In genomic region chr5:102750674-102751073, GRCm38 (mm10) we compare ENCODE assay signal across 20 mouse cellular contexts.
DNase-seq lines count a peak whose midpoint lies in the region; ATAC-seq and TF ChIP-seq lines count a peak whose summit lies in the region.
"Had no signal": no experiment of that assay in that cellular context is flagged by ENCODE, and none has a peak within 500 bp of the region (broad histone marks: within the 10 kb centered on the region; RNA-seq: fewer than 3 reads in every experiment).

No protein-coding gene starts in this region.

- no peak for ATAC-seq in hindbrain, embryonic 14.5 days (ENCODE audit: low FRiP score)
- ATAC-seq in hindbrain, embryonic 11.5 days (ENCODE audit: low FRiP score) = no peak
- no peak for ATAC-seq in embryonic facial prominence, embryonic 14.5 days (ENCODE audit: low read depth)
- ATAC-seq in limb, embryonic 13.5 days (ENCODE audit: low FRiP score, low read depth) = no peak
- ATAC-seq: forebrain, embryonic 13.5 days; inflammation-experienced regulatory T-cells, adult 6 months had no signal

- DNase-seq in hindbrain, embryonic 14.5 days (ENCODE audit: low spot score) = peak; percentile 28
- DNase-seq in hindbrain, embryonic 11.5 days (ENCODE audit: low spot score) = no peak
- DNase-seq in layer of hippocampus, adult 2 months (ENCODE audit: low spot score in 2 of 2) = no peak
- DNase-seq in layer of hippocampus, postnatal 10 days (ENCODE audit: low spot score in 2 of 2) = no peak
- no peak for DNase-seq in embryonic facial prominence, embryonic 14.5 days (ENCODE audit: low spot score)
- no peak for DNase-seq in thymus, postnatal 0 days (ENCODE audit: low spot score)
- DNase-seq: adrenal gland, adult 2 months; adrenal gland, postnatal 25 days; cerebellum, adult 2 months; cerebellum, postnatal 10 days; gastrocnemius, postnatal 10 days; heart, adult 2 months; heart, postnatal 14 days; kidney, adult 11 months had no signal

- H3K4me3 ChIP-seq in hindbrain, embryonic 14.5 days (replicated peaks; ENCODE audit: low read length) = no peak overlapping the region
- no peak overlapping the region for H3K4me3 ChIP-seq in hindbrain, embryonic 11.5 days (ENCODE audit: low read depth, low read length)
- peak overlapping the region; percentile 20 for H3K4me3 ChIP-seq in layer of hippocampus, adult 2 months
- no peak overlapping the region for H3K4me3 ChIP-seq in embryonic facial prominence, embryonic 14.5 days (ENCODE audit: low read depth, low read length)
- H3K4me3 ChIP-seq in limb, embryonic 13.5 days = no peak overlapping the region
- H3K4me3 ChIP-seq: forebrain, embryonic 13.5 days; heart, adult 2 months; heart, embryonic 15.5 days; hindbrain, embryonic 10.5 days had no signal

- no peaks in the 10 kb centered on the region for H3K4me1 ChIP-seq in hindbrain, embryonic 14.5 days (replicated peaks; ENCODE audit: control insufficient read depth, insufficient read depth, low read length)
- no peaks in the 10 kb centered on the region for H3K4me1 ChIP-seq in hindbrain, embryonic 11.5 days (replicated peaks; ENCODE audit: control insufficient read depth, insufficient read depth, low read length)
- peaks cover 11% of the 10 kb centered on the region for H3K4me1 ChIP-seq in embryonic facial prominence, embryonic 14.5 days (ENCODE audit: control insufficient read depth, insufficient read depth, low read length)
- peaks cover 16% of the 10 kb centered on the region for H3K4me1 ChIP-seq in limb, embryonic 13.5 days
- H3K4me1 ChIP-seq: hindbrain, embryonic 10.5 days had no signal

- H3K9ac ChIP-seq in hindbrain, embryonic 14.5 days = no peak overlapping the region
- H3K9ac ChIP-seq in hindbrain, embryonic 11.5 days (ENCODE audit: low read depth, low read length) = no peak overlapping the region
- H3K9ac ChIP-seq in embryonic facial prominence, embryonic 14.5 days (ENCODE audit: low read depth, low read length) = no peak overlapping the region
- no peak overlapping the region for H3K9ac ChIP-seq in limb, embryonic 13.5 days
- H3K9ac ChIP-seq: forebrain, embryonic 13.5 days; heart, embryonic 15.5 days had no signal

- H3K27me3 ChIP-seq in hindbrain, embryonic 14.5 days (ENCODE audit: control insufficient read depth, insufficient read depth, low read length) = no peaks in the 10 kb centered on the region
- no peaks in the 10 kb centered on the region for H3K27me3 ChIP-seq in hindbrain, embryonic 11.5 days (ENCODE audit: control insufficient read depth, insufficient read depth, low read length)
- H3K27me3 ChIP-seq in embryonic facial prominence, embryonic 14.5 days (replicated peaks; ENCODE audit: control insufficient read depth, insufficient read depth, low read length) = no peaks in the 10 kb centered on the region
- H3K27me3 ChIP-seq in limb, embryonic 13.5 days = peaks cover 18% of the 10 kb centered on the region; the same call in 1 of the 2 replicates
- H3K27me3 ChIP-seq: forebrain, embryonic 13.5 days; heart, embryonic 15.5 days had no signal

- H3K36me3 ChIP-seq in hindbrain, embryonic 14.5 days (replicated peaks; ENCODE audit: control insufficient read depth, insufficient read depth) = no peaks in the 10 kb centered on the region
- H3K36me3 ChIP-seq in hindbrain, embryonic 11.5 days (ENCODE audit: control insufficient read depth, insufficient read depth, low read length) = no peaks in the 10 kb centered on the region
- H3K36me3 ChIP-seq in embryonic facial prominence, embryonic 14.5 days (ENCODE audit: control insufficient read depth, insufficient read depth, low read length) = no peaks in the 10 kb centered on the region
- no peaks in the 10 kb centered on the region for H3K36me3 ChIP-seq in limb, embryonic 13.5 days
- H3K36me3 ChIP-seq: heart, embryonic 15.5 days; hindbrain, embryonic 10.5 days had no signal

- no peak overlapping the region for H3K4me2 ChIP-seq in hindbrain, embryonic 14.5 days (replicated peaks)
- no peak overlapping the region for H3K4me2 ChIP-seq in hindbrain, embryonic 11.5 days (replicated peaks; ENCODE audit: low read depth, low read length)
- peak overlapping the region; percentile 26 for H3K4me2 ChIP-seq in embryonic facial prominence, embryonic 14.5 days (ENCODE audit: low read depth, low read length)
- peak overlapping the region; percentile 33 for H3K4me2 ChIP-seq in limb, embryonic 13.5 days (replicated peaks)
- H3K4me2 ChIP-seq: forebrain, embryonic 13.5 days; heart, embryonic 11.5 days; heart, embryonic 15.5 days had no signal

- 73% methylated on average over 5 of the region's 5 CpGs for WGBS in hindbrain, embryonic 14.5 days
- 78% methylated on average over 5 of the region's 5 CpGs for WGBS in hindbrain, embryonic 11.5 days
- 61% methylated on average over 5 of the region's 5 CpGs for WGBS in embryonic facial prominence, embryonic 14.5 days
- 53% methylated on average over 5 of the region's 5 CpGs for WGBS in limb, embryonic 13.5 days

- no peak for TF ChIP-seq CTCF in layer of hippocampus, adult 2 months (conservative IDR thresholded peaks at IDR 0.05)

- no peaks in the 10 kb centered on the region for H3K9me3 ChIP-seq in hindbrain, embryonic 14.5 days (ENCODE audit: control insufficient read depth, low read length)
- H3K9me3 ChIP-seq in hindbrain, embryonic 11.5 days (ENCODE audit: control insufficient read depth, low read length) = no peaks in the 10 kb centered on the region
- H3K9me3 ChIP-seq in embryonic facial prominence, embryonic 14.5 days (ENCODE audit: control insufficient read depth, low read length) = no peaks in the 10 kb centered on the region
- H3K9me3 ChIP-seq in limb, embryonic 13.5 days = no peaks in the 10 kb centered on the region
- H3K9me3 ChIP-seq: forebrain, embryonic 13.5 days; heart, embryonic 15.5 days; hindbrain, embryonic 10.5 days had no signal

- no peak overlapping the region for H3K27ac ChIP-seq in hindbrain, embryonic 14.5 days
- no peak overlapping the region for H3K27ac ChIP-seq in hindbrain, embryonic 11.5 days (ENCODE audit: low read depth, low read length)
- H3K27ac ChIP-seq in layer of hippocampus, adult 2 months = peak overlapping the region; percentile 16; the same call in 1 of the 2 replicates
- H3K27ac ChIP-seq in embryonic facial prominence, embryonic 14.5 days (replicated peaks; ENCODE audit: low read depth, low read length) = no peak overlapping the region
- H3K27ac ChIP-seq in limb, embryonic 13.5 days = no peak overlapping the region
- H3K27ac ChIP-seq: forebrain, embryonic 13.5 days; heart, embryonic 15.5 days; hindbrain, embryonic 10.5 days had no signal

Comparison
In these comparisons a context has a peak if more than half of its experiments do, and no peak if none do; other contexts are left out.
1. H3K4me2 ChIP-seq: peak in embryonic facial prominence, embryonic 14.5 days (single experiment) and limb, embryonic 13.5 days (single experiment); none in hindbrain, embryonic 14.5 days (single experiment) and hindbrain, embryonic 11.5 days (single experiment).